ENCODE assay signal across 8 mouse cellular contexts in the genomic region with DNA sequence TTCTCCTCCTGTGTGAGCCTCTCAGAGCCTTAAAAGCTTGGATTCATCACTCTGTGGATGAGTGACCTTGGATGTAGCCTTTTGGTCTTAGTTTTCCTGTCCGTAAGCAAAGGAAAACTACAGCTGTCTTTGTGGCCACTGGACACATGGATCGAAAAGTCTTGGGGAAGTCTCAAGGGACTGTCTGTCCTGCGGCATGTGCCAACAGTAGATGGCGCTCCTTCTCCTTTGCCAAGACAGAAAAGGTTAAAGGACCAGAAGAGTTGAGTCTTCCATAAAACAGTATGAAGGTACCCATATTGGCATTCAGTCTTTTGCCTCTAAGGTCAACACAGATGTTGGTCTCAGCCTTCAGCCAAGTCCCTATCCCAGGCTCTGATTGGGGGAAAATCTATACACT. TPM values are rescaled to one million over a fixed set of nuclear protein-coding genes. Genes with fewer than 3 reads are reported as not detected.
DNase-seq lines count a peak whose midpoint lies in the region; ATAC-seq and TF ChIP-seq lines count a peak whose summit lies in the region.

No protein-coding gene starts in this region.

- H3K4me1 ChIP-seq in embryonic fibroblast, embryonic 13.5 days (ENCODE audit: control insufficient read depth, insufficient read depth, low read length): no peaks in the 10 kb centered on the region
- H3K4me1 ChIP-seq in kidney, postnatal 0 days (replicated peaks; ENCODE audit: insufficient read depth, low read length): no peaks in the 10 kb centered on the region
- no peaks in the 10 kb centered on the region for H3K4me1 ChIP-seq in lung, embryonic 14.5 days (ENCODE audit: insufficient read depth)

- no peak overlapping the region for H3K4me3 ChIP-seq in embryonic fibroblast, embryonic 13.5 days (ENCODE audit: insufficient read depth, low read length)
- H3K4me3 ChIP-seq in kidney, postnatal 0 days (replicated peaks; ENCODE audit: low read depth, low read length): no peak overlapping the region
- no peak overlapping the region for H3K4me3 ChIP-seq in lung, embryonic 14.5 days (ENCODE audit: low read depth, low read length)

- H3K36me3 ChIP-seq in kidney, postnatal 0 days (ENCODE audit: insufficient read depth, low read length): no peaks in the 10 kb centered on the region
- H3K36me3 ChIP-seq in lung, embryonic 14.5 days (ENCODE audit: insufficient read depth): no peaks in the 10 kb centered on the region

- no peak overlapping the region for H3K27ac ChIP-seq in embryonic fibroblast, embryonic 13.5 days (ENCODE audit: insufficient read depth, low read length)
- no peak overlapping the region for H3K27ac ChIP-seq in kidney, postnatal 0 days
- H3K27ac ChIP-seq in lung, embryonic 14.5 days (ENCODE audit: low read depth): no peak overlapping the region

- no peak for TF ChIP-seq POLR2A in embryonic fibroblast, embryonic 13.5 days (IDR thresholded peaks at IDR 0.05; ENCODE audit: low read depth, low read length)

- H3K4me2 ChIP-seq in kidney, postnatal 0 days (ENCODE audit: low read length): no peak overlapping the region
- no peak overlapping the region for H3K4me2 ChIP-seq in lung, embryonic 14.5 days

- peak; percentile 31 for DNase-seq in cerebellum, adult 11 months
- peak; percentile 44 for DNase-seq in 3134 (ENCODE audit: extremely low read depth, insufficient read length, low spot score)
- DNase-seq in adrenal gland, postnatal 36 days: peak; percentile 77 to 79
- DNase-seq in kidney, postnatal 0 days (ENCODE audit: low spot score): peak; percentile 78
- DNase-seq in lung, embryonic 14.5 days: peak; percentile 86
- peak; percentile 63 for DNase-seq in right cerebral cortex, postnatal 14 days

- WGBS in kidney, postnatal 0 days: 14% methylated on average over 4 of the region's 4 CpGs
- 12% methylated on average over 4 of the region's 4 CpGs for WGBS in lung, embryonic 14.5 days

- no peaks in the 10 kb centered on the region for H3K9me3 ChIP-seq in kidney, postnatal 0 days (replicated peaks; ENCODE audit: low read length)
- H3K9me3 ChIP-seq in lung, embryonic 14.5 days (ENCODE audit: low read depth, low read length): no peaks in the 10 kb centered on the region

- H3K9ac ChIP-seq in kidney, postnatal 0 days (ENCODE audit: low read depth, low read length): no peak overlapping the region
- H3K9ac ChIP-seq in lung, embryonic 14.5 days: no peak overlapping the region

- no peak for ATAC-seq in cerebellum, adult (ENCODE audit: insufficient number of reproducible peaks, low FRiP score, low TSS enrichment)
- ATAC-seq in kidney, postnatal 0 days (replicated peaks; ENCODE audit: low FRiP score, low read depth): no peak
- no peak for ATAC-seq in lung, embryonic 14.5 days (ENCODE audit: insufficient read depth)

- peak; percentile 46; the same call in 1 of the 2 replicates for TF ChIP-seq CTCF in embryonic fibroblast, embryonic 13.5 days (IDR thresholded peaks at IDR 0.05; ENCODE audit: borderline replicate concordance, insufficient read depth, low read length)
- peak; percentile 86 for TF ChIP-seq CTCF in kidney, postnatal 0 days (IDR thresholded peaks at IDR 0.05; ENCODE audit: low read depth)
- peak; percentile 82 for TF ChIP-seq CTCF in lung, embryonic 14.5 days (IDR thresholded peaks at IDR 0.05; ENCODE audit: low read depth)

- no peaks in the 10 kb centered on the region for H3K27me3 ChIP-seq in kidney, postnatal 0 days (ENCODE audit: insufficient read depth, low read length)
- H3K27me3 ChIP-seq in lung, embryonic 14.5 days (ENCODE audit: insufficient read depth, low read length): no peaks in the 10 kb centered on the region

RNA-seq across cellular contexts. Expression of a gene that starts 47.6 kb away (rescaled TPM):
- total RNA-seq in adrenal gland, postnatal 36 days (2021): 10 to 100 TPM in 1 of 2 experiments, 1 to 10 TPM in 1; 9.4 to 10.2 TPM
- polyA plus RNA-seq in embryonic fibroblast, embryonic 13.5 days (2011; ENCODE audit: insufficient read length, low read depth, missing spikeins): 6.2 and 6.3 TPM in 2 replicates
- 6.8 and 7.5 TPM in 2 replicates for polyA plus RNA-seq in kidney, postnatal 0 days (2015; fragmentation: Nextera tagmentation; extraction: Ambion mirVana)
- 1.4 and 2.0 TPM in 2 replicates for polyA plus RNA-seq in lung, embryonic 14.5 days (2014; fragmentation: Nextera tagmentation; extraction: Ambion mirVana)

Comparison
In these comparisons a context has a peak if more than half of its experiments do, and no peak if none do; other contexts are left out.
1. DNase-seq: peak in every context shown above with its lines; median percentile 86 in lung, embryonic 14.5 days; 78 in adrenal gland, postnatal 36 days; 78 in kidney, postnatal 0 days; 63 in right cerebral cortex, postnatal 14 days; 44 in 3134; 31 in cerebellum, adult 11 months.